Mouse (Mus musculus): ENCODE measurements around the gene 2010111I01Rik. TPM values are rescaled to one million over a fixed set of nuclear protein-coding genes. Genes with fewer than 3 reads are reported as not detected.

Gene 2010111I01Rik
- total and polyA plus RNA-seq, 3 experiments = 26.3 to 32.7 TPM; not detected in 1

DNA sequence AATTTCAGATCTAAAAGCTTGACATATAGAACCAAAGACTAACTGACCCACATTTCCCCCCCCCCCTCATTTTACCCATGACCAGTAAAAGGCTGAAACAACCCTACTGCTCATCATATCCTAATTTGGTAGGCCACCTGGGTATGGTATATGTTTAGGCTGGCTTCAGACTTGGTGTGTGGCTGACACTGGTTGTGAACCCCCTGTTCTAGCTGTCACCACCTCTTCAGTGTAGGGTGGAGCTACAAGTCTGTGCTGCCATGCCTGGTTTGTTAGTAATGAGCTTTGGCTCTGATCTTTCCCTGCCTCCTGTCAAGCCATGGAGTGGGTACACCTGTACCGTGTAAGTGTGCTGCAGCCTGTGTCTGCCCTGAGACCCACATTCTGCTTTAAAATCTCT is 66.6 kb downstream of the 2010111I01Rik start:
- no peak overlapping the region for H3K9ac ChIP-seq (ENCODE audit: control insufficient read depth, low read depth, low read length, poor library complexity, severe bottlenecking)
- TF ChIP-seq USF1 (IDR thresholded peaks at IDR 0.05; ENCODE audit: low read depth, low read length) (no peak), ZMIZ1 (IDR thresholded peaks at IDR 0.05; ENCODE audit: low read depth, low read length) (no peak), ETS1 (IDR thresholded peaks at IDR 0.05; ENCODE audit: low read depth, low read length) (no peak), MEF2A (IDR thresholded peaks at IDR 0.05; ENCODE audit: extremely low read depth, insufficient replicate concordance, low read depth, low read length, poor library complexity, severe bottlenecking) (no peak), TBP (IDR thresholded peaks at IDR 0.05; ENCODE audit: low read depth, low read length) (no peak), BHLHE40 (IDR thresholded peaks at IDR 0.05; ENCODE audit: borderline replicate concordance, low read depth, low read length) (no peak), MAZ (IDR thresholded peaks at IDR 0.05; ENCODE audit: low read depth, low read length) (no peak), MYB (IDR thresholded peaks at IDR 0.05; ENCODE audit: low read depth, low read length) (no peak), TAL1 (IDR thresholded peaks at IDR 0.05; ENCODE audit: low read length) (no peak), MXI1 (IDR thresholded peaks at IDR 0.05; ENCODE audit: low read depth, low read length) (no peak), CHD2 (IDR thresholded peaks at IDR 0.05; ENCODE audit: low read length) (no peak), ELF1 (IDR thresholded peaks at IDR 0.05; ENCODE audit: low read depth, low read length) (no peak), POLR2A (IDR thresholded peaks at IDR 0.05; ENCODE audit: control insufficient read depth in 1 of 2, insufficient read depth in 1 of 2, low read depth in 1 of 2, low read length in 2 of 2, poor library complexity in 1 of 2) (no peak), GABPA (IDR thresholded peaks at IDR 0.05; ENCODE audit: low read depth, low read length) (no peak), POLR2AphosphoS2 (IDR thresholded peaks at IDR 0.05; ENCODE audit: low read length) (no peak), GATA1 (IDR thresholded peaks at IDR 0.05; ENCODE audit: low read depth, low read length) (no peak), MYC (IDR thresholded peaks at IDR 0.05; ENCODE audit: low read depth, low read length) (no peak), CHD1 (IDR thresholded peaks at IDR 0.05; ENCODE audit: low read depth, low read length) (no peak), UBTF (IDR thresholded peaks at IDR 0.05; ENCODE audit: borderline replicate concordance, insufficient read depth, low read depth, low read length) (no peak)
- H3K27ac ChIP-seq (ENCODE audit: control insufficient read depth, low read depth, low read length) = no peak overlapping the region
- H3K4me1 ChIP-seq (ENCODE audit: control insufficient read depth in 1 of 2, insufficient read depth in 2 of 2, low read length in 2 of 2) = peaks cover 4 to 6% of the 10 kb centered on the region in 2 experiments; a peak in 3 of 4 replicates
- H3K27me3 ChIP-seq (ENCODE audit: control insufficient read depth in 1 of 2, insufficient read depth in 2 of 2, low read length in 2 of 2) = no peaks in the 10 kb centered on the region
- no peaks in the 10 kb centered on the region for H3K9me3 ChIP-seq (replicated peaks; ENCODE audit: insufficient read depth, low read length)
- H3K4me3 ChIP-seq (ENCODE audit: control insufficient read depth in 1 of 2, insufficient read depth in 1 of 2, low read depth in 2 of 2, low read length in 2 of 2) = no peak overlapping the region
- H3K36me3 ChIP-seq (ENCODE audit: control insufficient read depth in 1 of 2, insufficient read depth in 2 of 2, low read length in 2 of 2) = peaks cover 0 to 5% of the 10 kb centered on the region in 2 experiments; a peak in 1 of 4 replicates
- no peaks in the 10 kb centered on the region for H3K79me2 ChIP-seq (ENCODE audit: control insufficient read depth, insufficient read depth, low read length, poor library complexity)
- DNase-seq (ENCODE audit: low read depth, low spot score) = no peak

GRCm38 (mm10) chr13:63032304-63032830 is 67.7 kb downstream of the 2010111I01Rik start:
- Histone ChIP-seq H3K4me3 (ENCODE audit: control insufficient read depth in 1 of 2, insufficient read depth in 1 of 2, low read depth in 2 of 2, low read length in 2 of 2) (no peak overlapping the region), H3K27me3 (ENCODE audit: control insufficient read depth in 1 of 2, insufficient read depth in 2 of 2, low read length in 2 of 2) (no peaks in the 10 kb centered on the region), H3K27ac (ENCODE audit: control insufficient read depth, low read depth, low read length) (no peak overlapping the region), H3K9ac (ENCODE audit: control insufficient read depth, low read depth, low read length, poor library complexity, severe bottlenecking) (no peak overlapping the region), H3K4me1 (ENCODE audit: control insufficient read depth in 1 of 2, insufficient read depth in 2 of 2, low read length in 2 of 2) (peaks cover 3 to 6% of the 10 kb centered on the region in 2 experiments; a peak in 3 of 4 replicates), H3K79me2 (ENCODE audit: control insufficient read depth, insufficient read depth, low read length, poor library complexity) (no peaks in the 10 kb centered on the region), H3K36me3 (ENCODE audit: control insufficient read depth in 1 of 2, insufficient read depth in 2 of 2, low read length in 2 of 2) (peaks cover 0 to 5% of the 10 kb centered on the region in 2 experiments; a peak in 1 of 4 replicates), H3K9me3 (replicated peaks; ENCODE audit: insufficient read depth, low read length) (no peaks in the 10 kb centered on the region)
- DNase-seq (ENCODE audit: low read depth, low spot score) = no peak
- TF ChIP-seq GABPA (IDR thresholded peaks at IDR 0.05; ENCODE audit: low read depth, low read length) = no peak
- no peak for TF ChIP-seq MXI1 (IDR thresholded peaks at IDR 0.05; ENCODE audit: low read depth, low read length)
- TF ChIP-seq UBTF (IDR thresholded peaks at IDR 0.05; ENCODE audit: borderline replicate concordance, insufficient read depth, low read depth, low read length) = no peak
- no peak for TF ChIP-seq MAZ (IDR thresholded peaks at IDR 0.05; ENCODE audit: low read depth, low read length)
- no peak for TF ChIP-seq ZNF384 (IDR thresholded peaks at IDR 0.05; ENCODE audit: low read depth, low read length)
- TF ChIP-seq TAL1 (IDR thresholded peaks at IDR 0.05; ENCODE audit: low read length) = no peak
- no peak for TF ChIP-seq MAFK (IDR thresholded peaks at IDR 0.05; ENCODE audit: borderline replicate concordance, low read depth, low read length)
- no peak for TF ChIP-seq ZKSCAN1 (IDR thresholded peaks at IDR 0.05; ENCODE audit: low read depth, low read length)
- no peak for TF ChIP-seq POLR2AphosphoS2 (IDR thresholded peaks at IDR 0.05; ENCODE audit: low read length)
- no peak for TF ChIP-seq NELFE (IDR thresholded peaks at IDR 0.05; ENCODE audit: low read depth, low read length)
- TF ChIP-seq POLR2A (IDR thresholded peaks at IDR 0.05; ENCODE audit: control insufficient read depth in 1 of 2, insufficient read depth in 1 of 2, low read depth in 1 of 2, low read length in 2 of 2, poor library complexity in 1 of 2) = no peak
- no peak for TF ChIP-seq JUND (IDR thresholded peaks at IDR 0.05; ENCODE audit: low read depth, low read length)

Data from MEL (cell line).